Mouse (Mus musculus): ENCODE results near the gene Xrcc1. TPM values are rescaled to one million over a fixed set of nuclear protein-coding genes. Genes with fewer than 3 reads are reported as not detected.

The Xrcc1 gene
- polyA plus RNA-seq, 1 experiment from 2014 or later = 57.4 TPM

GRCm38 (mm10) chr7:24586828-24587227 lies 40.7 kb downstream of the Xrcc1 start:
- peaks cover 37% of the 10 kb centered on the region for H3K27me3 ChIP-seq (ENCODE audit: control insufficient read depth, insufficient read depth, low read length)
- H3K36me3 ChIP-seq (ENCODE audit: control insufficient read depth, insufficient read depth, low read length) = no peaks in the 10 kb centered on the region
- H3K27ac ChIP-seq (replicated peaks in 1 of 2; ENCODE audit: control insufficient read depth in 1 of 2, insufficient read depth in 1 of 2, low read depth in 2 of 2, low read length in 2 of 2) = no peak overlapping the region
- H3K4me2 ChIP-seq (ENCODE audit: low read length) = peak overlapping the region; percentile 69
- peaks cover 2 to 7% of the 10 kb centered on the region in 2 experiments; a peak in 3 of 4 replicates for H3K4me1 ChIP-seq (ENCODE audit: control insufficient read depth in 2 of 2, insufficient read depth in 2 of 2, low read length in 2 of 2)
- ATAC-seq (ENCODE audit: insufficient number of reproducible peaks, insufficient read depth, low FRiP score, low read depth) = 0 out of 2 replicates have a peak, but pooled peaks have one; percentile 23
- peak overlapping the region; percentile 47 to 55; a peak in 3 of 4 replicates for H3K4me3 ChIP-seq (ENCODE audit: control insufficient read depth in 1 of 2, insufficient read depth in 1 of 2, low read depth in 1 of 2, low read length in 2 of 2)
- H3K9me3 ChIP-seq (ENCODE audit: control insufficient read depth, low read length) = no peaks in the 10 kb centered on the region
- no peak overlapping the region for H3K9ac ChIP-seq (ENCODE audit: low read length)
- WGBS = 7% methylated on average over 8 of the region's 8 CpGs

- 9% methylated on average over 30 of the region's 30 CpGs for WGBS
- Histone ChIP-seq H3K4me2 (ENCODE audit: low read length) (peak within 1 kb of the TSS; percentile 69), H3K4me3 (ENCODE audit: control insufficient read depth in 1 of 2, insufficient read depth in 1 of 2, low read depth in 1 of 2, low read length in 2 of 2) (peak within 1 kb of the TSS; percentile 47 to 55), H3K4me1 (ENCODE audit: control insufficient read depth in 2 of 2, insufficient read depth in 2 of 2, low read length in 2 of 2) (peaks cover 2 to 7% of the 10 kb centered on the region in 2 experiments; a peak in 3 of 4 replicates), H3K9ac (ENCODE audit: low read length) (peak within 1 kb of the TSS; percentile 56; the same call in 1 of the 2 replicates), H3K27me3 (ENCODE audit: control insufficient read depth, insufficient read depth, low read length) (peaks cover 37% of the 10 kb centered on the region), H3K27ac (replicated peaks in 1 of 2; ENCODE audit: control insufficient read depth in 1 of 2, insufficient read depth in 1 of 2, low read depth in 2 of 2, low read length in 2 of 2) (no peak within 1 kb of the TSS), H3K9me3 (ENCODE audit: control insufficient read depth, low read length) (no peaks in the 10 kb centered on the region), H3K36me3 (ENCODE audit: control insufficient read depth, insufficient read depth, low read length) (no peaks in the 10 kb centered on the region)
- no peak for ATAC-seq (ENCODE audit: insufficient number of reproducible peaks, insufficient read depth, low FRiP score, low read depth)
These were observed 41.4 kb downstream of the Xrcc1 start, which contains the start of the genes Ethe1 and Zfp575 for GRCm38 (mm10) chr7:24587330-24588105. Gene Ethe1 (plus strand): TSS chr7:24587543. Gene Zfp575 (minus strand): TSS chr7:24587641.

DNA sequence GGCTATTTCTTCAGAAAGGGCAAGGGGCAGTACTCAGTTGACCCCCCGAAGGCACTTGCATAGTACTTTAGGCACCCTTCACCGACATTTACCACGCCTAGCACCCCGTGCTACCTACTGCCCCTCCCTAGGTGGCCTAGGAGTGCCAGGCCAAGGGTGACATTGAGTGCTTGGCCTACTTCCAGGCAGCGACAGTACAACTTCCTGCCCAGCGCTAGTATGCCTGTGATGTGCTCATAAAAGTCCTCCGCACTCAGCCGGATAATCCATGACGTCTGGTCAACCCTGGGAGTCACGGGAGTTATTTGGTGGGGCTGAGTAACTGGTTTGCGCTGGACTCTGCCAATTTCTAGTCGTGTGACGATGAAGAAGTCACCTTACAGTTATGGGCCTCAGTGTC lies 42.2 kb downstream of the Xrcc1 start:
- no peaks in the 10 kb centered on the region for H3K9me3 ChIP-seq (ENCODE audit: control insufficient read depth, low read length)
- WGBS = 70% methylated on average over 13 of the region's 13 CpGs
- no peak overlapping the region for H3K4me3 ChIP-seq (ENCODE audit: control insufficient read depth in 1 of 2, insufficient read depth in 1 of 2, low read depth in 1 of 2, low read length in 2 of 2)
- H3K36me3 ChIP-seq (ENCODE audit: control insufficient read depth, insufficient read depth, low read length) = no peaks in the 10 kb centered on the region
- no peak overlapping the region for H3K27ac ChIP-seq (replicated peaks in 1 of 2; ENCODE audit: control insufficient read depth in 1 of 2, insufficient read depth in 1 of 2, low read depth in 2 of 2, low read length in 2 of 2)
- no peak for ATAC-seq (ENCODE audit: insufficient number of reproducible peaks, insufficient read depth, low FRiP score, low read depth)
- H3K27me3 ChIP-seq (ENCODE audit: control insufficient read depth, insufficient read depth, low read length) = peaks cover 37% of the 10 kb centered on the region
- H3K4me1 ChIP-seq (ENCODE audit: control insufficient read depth in 2 of 2, insufficient read depth in 2 of 2, low read length in 2 of 2) = peaks cover 2 to 7% of the 10 kb centered on the region in 2 experiments; a peak in 3 of 4 replicates
- H3K4me2 ChIP-seq (ENCODE audit: low read length) = no peak overlapping the region
- H3K9ac ChIP-seq (ENCODE audit: low read length) = no peak overlapping the region

DNA sequence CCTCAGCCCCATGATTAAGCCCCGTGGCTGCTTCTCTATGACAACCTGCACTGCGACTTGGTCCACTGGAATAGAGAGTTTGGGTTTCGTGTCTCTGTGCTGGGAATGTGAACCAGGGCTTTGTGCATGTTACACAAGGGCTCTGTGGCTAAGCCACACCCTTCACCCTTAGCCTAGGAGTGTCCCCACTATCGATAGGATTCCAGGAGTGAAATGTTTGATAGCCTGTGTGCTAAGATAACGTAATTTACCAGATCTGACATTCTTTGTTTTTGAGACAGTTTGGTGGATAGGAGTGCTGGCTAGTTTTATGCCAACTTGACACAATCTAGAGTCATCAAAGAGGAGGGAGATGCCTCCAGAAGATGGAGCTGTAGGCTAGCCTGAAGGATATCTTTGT lies 45.6 kb downstream of the Xrcc1 start:
- 62% methylated on average over 5 of the region's 5 CpGs for WGBS
- H3K9me3 ChIP-seq (ENCODE audit: control insufficient read depth, low read length) = no peaks in the 10 kb centered on the region
- no peak overlapping the region for H3K4me3 ChIP-seq (ENCODE audit: control insufficient read depth in 1 of 2, insufficient read depth in 1 of 2, low read depth in 1 of 2, low read length in 2 of 2)
- H3K4me2 ChIP-seq (ENCODE audit: low read length) = no peak overlapping the region
- H3K4me1 ChIP-seq (ENCODE audit: control insufficient read depth in 2 of 2, insufficient read depth in 2 of 2, low read length in 2 of 2) = peaks cover 6 to 10% of the 10 kb centered on the region in 2 experiments; a peak in 3 of 4 replicates
- no peak for ATAC-seq (ENCODE audit: insufficient number of reproducible peaks, insufficient read depth, low FRiP score, low read depth)
- H3K27ac ChIP-seq (replicated peaks in 1 of 2; ENCODE audit: control insufficient read depth in 1 of 2, insufficient read depth in 1 of 2, low read depth in 2 of 2, low read length in 2 of 2) = no peak overlapping the region
- peaks cover 11% of the 10 kb centered on the region for H3K27me3 ChIP-seq (ENCODE audit: control insufficient read depth, insufficient read depth, low read length)
- no peaks in the 10 kb centered on the region for H3K36me3 ChIP-seq (ENCODE audit: control insufficient read depth, insufficient read depth, low read length)
- H3K9ac ChIP-seq (ENCODE audit: low read length) = no peak overlapping the region

- H3K27ac ChIP-seq (replicated peaks in 1 of 2; ENCODE audit: control insufficient read depth in 1 of 2, insufficient read depth in 1 of 2, low read depth in 2 of 2, low read length in 2 of 2) = no peak overlapping the region
- no peak overlapping the region for H3K4me3 ChIP-seq (ENCODE audit: control insufficient read depth in 1 of 2, insufficient read depth in 1 of 2, low read depth in 1 of 2, low read length in 2 of 2)
- H3K9ac ChIP-seq (ENCODE audit: low read length) = no peak overlapping the region
- WGBS = 65% methylated on average over 4 of the region's 4 CpGs
- no peak overlapping the region for H3K4me2 ChIP-seq (ENCODE audit: low read length)
- peaks cover 6 to 10% of the 10 kb centered on the region in 2 experiments; a peak in 3 of 4 replicates for H3K4me1 ChIP-seq (ENCODE audit: control insufficient read depth in 2 of 2, insufficient read depth in 2 of 2, low read length in 2 of 2)
- peaks cover 8% of the 10 kb centered on the region for H3K27me3 ChIP-seq (ENCODE audit: control insufficient read depth, insufficient read depth, low read length)
- H3K36me3 ChIP-seq (ENCODE audit: control insufficient read depth, insufficient read depth, low read length) = no peaks in the 10 kb centered on the region
- H3K9me3 ChIP-seq (ENCODE audit: control insufficient read depth, low read length) = no peaks in the 10 kb centered on the region
- no peak for ATAC-seq (ENCODE audit: insufficient number of reproducible peaks, insufficient read depth, low FRiP score, low read depth)
These were observed 46.1 kb downstream of the Xrcc1 start for GRCm38 (mm10) chr7:24592163-24592562.

DNA sequence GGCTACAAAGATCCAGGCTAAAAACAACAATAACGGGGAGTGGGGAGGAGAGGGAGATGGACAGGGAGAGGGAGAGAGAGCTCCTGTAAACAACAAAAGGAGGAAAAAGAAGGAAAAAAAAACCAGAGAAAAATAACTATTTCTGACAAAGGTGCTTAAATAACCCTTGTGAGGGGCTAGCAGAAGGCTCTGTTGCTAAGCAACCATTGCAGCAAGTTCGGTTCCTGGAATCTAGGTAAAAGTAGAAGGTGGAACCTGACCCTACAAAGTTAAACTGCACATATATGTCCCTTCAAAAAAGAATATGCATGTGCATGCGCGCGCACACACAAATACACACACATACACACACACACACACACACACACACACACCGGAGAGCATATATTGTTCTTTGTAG lies 46.7 kb downstream of the Xrcc1 start:
- Histone ChIP-seq H3K36me3 (ENCODE audit: control insufficient read depth, insufficient read depth, low read length) (no peaks in the 10 kb centered on the region), H3K4me3 (ENCODE audit: control insufficient read depth in 1 of 2, insufficient read depth in 1 of 2, low read depth in 1 of 2, low read length in 2 of 2) (no peak overlapping the region), H3K4me1 (ENCODE audit: control insufficient read depth in 2 of 2, insufficient read depth in 2 of 2, low read length in 2 of 2) (peaks cover 5 to 6% of the 10 kb centered on the region in 2 experiments; a peak in 3 of 4 replicates), H3K9me3 (ENCODE audit: control insufficient read depth, low read length) (no peaks in the 10 kb centered on the region), H3K27me3 (ENCODE audit: control insufficient read depth, insufficient read depth, low read length) (peaks cover 1% of the 10 kb centered on the region), H3K27ac (replicated peaks in 1 of 2; ENCODE audit: control insufficient read depth in 1 of 2, insufficient read depth in 1 of 2, low read depth in 2 of 2, low read length in 2 of 2) (no peak overlapping the region), H3K4me2 (ENCODE audit: low read length) (no peak overlapping the region), H3K9ac (ENCODE audit: low read length) (no peak overlapping the region)
- WGBS = 81% methylated on average over 6 of the region's 6 CpGs
- no peak for ATAC-seq (ENCODE audit: insufficient number of reproducible peaks, insufficient read depth, low FRiP score, low read depth)

DNA sequence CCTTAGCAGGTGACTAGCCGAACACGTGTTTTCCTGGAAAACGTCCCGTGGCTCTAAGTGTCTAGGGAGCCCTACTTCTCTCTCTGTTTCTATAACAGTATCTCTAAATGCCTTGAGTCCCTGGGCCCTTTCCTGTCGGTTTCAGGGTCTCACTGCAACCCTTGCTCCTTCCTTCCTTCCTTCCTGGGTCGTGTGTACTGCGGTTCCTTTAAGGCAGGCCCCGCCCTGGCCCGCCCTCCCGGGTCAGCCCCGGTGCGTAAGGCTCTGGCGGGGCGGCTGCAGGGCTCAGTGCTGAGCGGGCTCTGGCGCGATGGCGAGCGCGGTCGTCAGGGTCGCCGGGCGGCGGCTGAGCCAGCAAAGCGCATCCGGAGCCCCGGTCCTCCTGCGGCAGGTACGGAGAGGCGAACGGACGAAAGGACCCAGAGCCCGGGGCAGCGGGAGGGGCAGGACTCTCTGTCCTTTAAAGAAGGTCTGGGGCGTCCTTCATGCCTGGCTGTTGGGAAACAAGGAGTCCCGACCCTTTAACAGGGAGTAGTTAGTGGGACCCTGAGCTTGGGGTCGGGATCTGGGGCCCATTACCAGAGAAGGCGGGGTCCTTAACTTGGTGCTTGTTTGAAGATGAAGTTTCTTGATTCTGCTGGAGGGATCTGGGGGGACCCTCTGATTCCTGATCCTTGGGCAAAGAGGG lies 47.7 kb downstream of the Xrcc1 start:
- H3K4me2 ChIP-seq (ENCODE audit: low read length) = peak overlapping the region; percentile 73
- H3K27me3 ChIP-seq (ENCODE audit: control insufficient read depth, insufficient read depth, low read length) = no peaks in the 10 kb centered on the region
- peak; percentile 81 for ATAC-seq (ENCODE audit: insufficient number of reproducible peaks, insufficient read depth, low FRiP score, low read depth)
- peak overlapping the region; percentile 70 for H3K9ac ChIP-seq (ENCODE audit: low read length)
- H3K27ac ChIP-seq (replicated peaks in 1 of 2; ENCODE audit: control insufficient read depth in 1 of 2, insufficient read depth in 1 of 2, low read depth in 2 of 2, low read length in 2 of 2) = no peak overlapping the region
- H3K4me1 ChIP-seq (ENCODE audit: control insufficient read depth in 2 of 2, insufficient read depth in 2 of 2, low read length in 2 of 2) = peaks cover 3 to 4% of the 10 kb centered on the region in 2 experiments; a peak in 2 of 4 replicates
- 2% methylated on average over 39 of the region's 39 CpGs for WGBS
- H3K9me3 ChIP-seq (ENCODE audit: control insufficient read depth, low read length) = no peaks in the 10 kb centered on the region
- H3K4me3 ChIP-seq (ENCODE audit: control insufficient read depth in 1 of 2, insufficient read depth in 1 of 2, low read depth in 1 of 2, low read length in 2 of 2) = peak overlapping the region; percentile 57 to 73
- H3K36me3 ChIP-seq (ENCODE audit: control insufficient read depth, insufficient read depth, low read length) = no peaks in the 10 kb centered on the region
